Mouse (Mus musculus) E14TG2a.4 (cell line): ENCODE measurements around the gene Bsg.

Source experiments
- CTCF ChIP-seq: conservative IDR thresholded peaks from 2 replicates; pipeline ENCODE4 v1.5.1; 2014; ENCODE audit warnings: low read length
- NANOG ChIP-seq: IDR thresholded peaks from 2 replicates; pipeline ENCODE4 v1.6.1; 2014; ENCODE audit warnings: borderline replicate concordance, low read length, mixed read lengths
- POU5F1 ChIP-seq: IDR thresholded peaks from 2 replicates; pipeline ENCODE4 v1.6.1; 2014; ENCODE audit warnings: low read length, borderline replicate concordance

GRCm38 (mm10) chr10:79748496-79748895 is 44.2 kb downstream of the Bsg start:
- TF ChIP-seq CTCF: no peak
- no peak for TF ChIP-seq POU5F1
- TF ChIP-seq NANOG: no peak
